Mouse (Mus musculus) midbrain, embryonic 11.5 days (tissue): Measurements from ENCODE around the gene Git2. TPM values are rescaled to one million over a fixed set of nuclear protein-coding genes. Genes with fewer than 3 reads are reported as not detected.

Experiments used
- ATAC-seq: fragments of 200-750 bp; cut with Nextera tagmentation; 2 replicates; pipeline ENCODE4 v1.8.0; 2017; ENCODE audit warnings: moderate TSS enrichment, moderate library complexity; ENCODE audit not compliant: low FRiP score
- DNase-seq: peaks from one replicate; pipeline ENCODE4 v3.0.0; 2015; ENCODE audit warnings: low spot score; ENCODE audit errors: missing footprints
- H3K27ac ChIP-seq: fragments of 300-500 bp; sonication (generic); 2 replicates; pipeline ENCODE4 v1.5.1; 2014; ENCODE audit warnings: low read depth, low read length
- H3K27me3 ChIP-seq: fragments of 300-500 bp; sonication (generic); 2 replicates; pipeline ENCODE4 v1.6.1; 2014; ENCODE audit warnings: mild to moderate bottlenecking, low read length, moderate library complexity, mixed read lengths; ENCODE audit not compliant: control insufficient read depth, insufficient read depth
- H3K36me3 ChIP-seq: fragments of 300-500 bp; sonication (generic); 2 replicates; pipeline ENCODE4 v1.6.1; 2014; ENCODE audit warnings: mild to moderate bottlenecking, low read length, moderate library complexity, mixed read lengths; ENCODE audit not compliant: control insufficient read depth, insufficient read depth
- H3K4me1 ChIP-seq: fragments of 300-500 bp; sonication (generic); 2 replicates; pipeline ENCODE4 v1.6.1; 2014; ENCODE audit warnings: low read length; ENCODE audit not compliant: control insufficient read depth, insufficient read depth
- H3K4me2 ChIP-seq: fragments of 300-500 bp; sonication (generic); 2 replicates; pipeline ENCODE4 v1.6.1; 2014; ENCODE audit warnings: mild to moderate bottlenecking, moderate library complexity
- H3K4me3 ChIP-seq: fragments of 300-500 bp; sonication (generic); 2 replicates; pipeline ENCODE4 v1.5.1; 2014; ENCODE audit warnings: low read depth, low read length
- H3K9ac ChIP-seq: fragments of 300-500 bp; sonication (generic); 2 replicates; pipeline ENCODE4 v1.6.1; 2014; ENCODE audit warnings: low read length
- H3K9me3 ChIP-seq: fragments of 300-500 bp; sonication (generic); 2 replicates; pipeline ENCODE4 v1.6.1; 2016; ENCODE audit warnings: low read length; ENCODE audit not compliant: control insufficient read depth
- WGBS: fragments of 180-500 bp; shearing (Covaris S2); extraction: QIAGEN DNeasy Blood & Tissue Kit; methylation state at CpG from one replicate; pipeline ENCODE4 v1.1.7; 2014; 5-methylcytosine and 5-hydroxymethylcytosine counted together
- polyA plus RNA-seq: library from polyadenylated mRNA; unstranded; fragments of >200 nt; fragmentation: Nextera tagmentation; extraction: Ambion mirVana; gene quantifications from 2 replicates; pipeline ENCODE4 v1.2.1, GENCODE M21; 2014

Git2 gene
- polyA plus RNA-seq, 1 experiment from 2014 or later, result 29.5 TPM

- H3K27me3 ChIP-seq, result no peaks in the 10 kb centered on the region
- H3K4me3 ChIP-seq, result peak overlapping the region; percentile 99
- no peaks in the 10 kb centered on the region for H3K9me3 ChIP-seq
- peak overlapping the region; percentile 91 for H3K4me2 ChIP-seq
- DNase-seq (peak; percentile 99), ATAC-seq (peak; percentile 85)
- under 1% methylated on average over 49 of the region's 52 CpGs for WGBS
- H3K4me1 ChIP-seq, result peaks cover 22% of the 10 kb centered on the region
- peak overlapping the region; percentile 42; the same call in 1 of the 2 replicates for H3K27ac ChIP-seq
- H3K36me3 ChIP-seq, result no peaks in the 10 kb centered on the region
- peak overlapping the region; percentile 91 for H3K9ac ChIP-seq
These were observed 2.1 kb downstream of the Git2 start for GRCm38 (mm10) chr5:114773211-114773710.

GRCm38 (mm10) chr5:114772456-114773203, 2.7 kb downstream of the Git2 start:
- peak; percentile 93 for DNase-seq
- Histone ChIP-seq H3K9ac (peak overlapping the region; percentile 79), H3K27ac (peak overlapping the region; percentile 21; the same call in 1 of the 2 replicates), H3K4me3 (peak overlapping the region; percentile 99), H3K4me2 (peak overlapping the region; percentile 91), H3K9me3 (no peaks in the 10 kb centered on the region), H3K27me3 (no peaks in the 10 kb centered on the region), H3K4me1 (peaks cover 22% of the 10 kb centered on the region), H3K36me3 (no peaks in the 10 kb centered on the region)
- 4% methylated on average over 34 of the region's 57 CpGs for WGBS
- ATAC-seq, result peak; percentile 59

- WGBS, result 85% methylated on average over 8 of the region's 8 CpGs
- no peak for ATAC-seq
- Histone ChIP-seq H3K4me1 (peaks cover 22% of the 10 kb centered on the region), H3K27ac (no peak overlapping the region), H3K27me3 (no peaks in the 10 kb centered on the region), H3K9me3 (no peaks in the 10 kb centered on the region), H3K36me3 (no peaks in the 10 kb centered on the region), H3K9ac (no peak overlapping the region), H3K4me2 (peak overlapping the region; percentile 91), H3K4me3 (no peak overlapping the region; the same call in 1 of the 2 replicates)
- no peak for DNase-seq
These were observed 3.5 kb downstream of the Git2 start for GRCm38 (mm10) chr5:114771796-114772195.

- no peak for ATAC-seq
- Histone ChIP-seq H3K4me2 (no peak overlapping the region), H3K27ac (no peak overlapping the region), H3K4me3 (no peak overlapping the region), H3K27me3 (no peaks in the 10 kb centered on the region), H3K4me1 (peaks cover 12% of the 10 kb centered on the region), H3K9me3 (no peaks in the 10 kb centered on the region), H3K36me3 (peaks cover 4% of the 10 kb centered on the region; the same call in 1 of the 2 replicates), H3K9ac (no peak overlapping the region)
- DNase-seq, result no peak
- WGBS, result 92% methylated on average over 8 of the region's 8 CpGs
These were observed 5.5 kb downstream of the Git2 start for GRCm38 (mm10) chr5:114769786-114770185.

GRCm38 (mm10) chr5:114767185-114767584, 8.1 kb downstream of the Git2 start:
- Histone ChIP-seq H3K27me3 (no peaks in the 10 kb centered on the region), H3K4me3 (no peak overlapping the region), H3K9me3 (no peaks in the 10 kb centered on the region), H3K4me1 (peaks cover 6% of the 10 kb centered on the region; the same call in 1 of the 2 replicates), H3K27ac (no peak overlapping the region), H3K9ac (no peak overlapping the region), H3K36me3 (peaks cover 4% of the 10 kb centered on the region; the same call in 1 of the 2 replicates), H3K4me2 (no peak overlapping the region)
- 89% methylated on average over 7 of the region's 7 CpGs for WGBS
- no peak for ATAC-seq
- DNase-seq, result no peak

GRCm38 (mm10) chr5:114766686-114767085, 8.6 kb downstream of the Git2 start:
- H3K9ac ChIP-seq, result no peak overlapping the region
- no peak overlapping the region for H3K4me2 ChIP-seq
- H3K27ac ChIP-seq, result no peak overlapping the region
- no peak overlapping the region for H3K4me3 ChIP-seq
- 90% methylated on average over 8 of the region's 8 CpGs for WGBS
- peaks cover 4% of the 10 kb centered on the region; the same call in 1 of the 2 replicates for H3K36me3 ChIP-seq
- ATAC-seq (no peak), DNase-seq (no peak)
- no peaks in the 10 kb centered on the region for H3K9me3 ChIP-seq
- H3K27me3 ChIP-seq, result no peaks in the 10 kb centered on the region
- peaks cover under 1% of the 10 kb centered on the region; the same call in 1 of the 2 replicates for H3K4me1 ChIP-seq

- WGBS, result 89% methylated on average over 18 of the region's 18 CpGs
- H3K27me3 ChIP-seq, result no peaks in the 10 kb centered on the region
- no peak overlapping the region for H3K4me2 ChIP-seq
- DNase-seq (no peak), ATAC-seq (no peak)
- no peak overlapping the region for H3K9ac ChIP-seq
- H3K27ac ChIP-seq, result no peak overlapping the region
- H3K4me3 ChIP-seq, result no peak overlapping the region
- peaks cover 6% of the 10 kb centered on the region for H3K36me3 ChIP-seq
- no peaks in the 10 kb centered on the region for H3K4me1 ChIP-seq
- H3K9me3 ChIP-seq, result no peaks in the 10 kb centered on the region
These were observed 10.2 kb downstream of the Git2 start for GRCm38 (mm10) chr5:114764812-114765735.

- H3K4me1 ChIP-seq, result no peaks in the 10 kb centered on the region
- no peaks in the 10 kb centered on the region for H3K27me3 ChIP-seq
- no peak overlapping the region for H3K9ac ChIP-seq
- no peaks in the 10 kb centered on the region for H3K9me3 ChIP-seq
- ATAC-seq (no peak), DNase-seq (no peak)
- H3K4me3 ChIP-seq, result no peak overlapping the region
- no peak overlapping the region for H3K27ac ChIP-seq
- H3K36me3 ChIP-seq, result peaks cover 10% of the 10 kb centered on the region
- 87% methylated on average over 8 of the region's 8 CpGs for WGBS
- H3K4me2 ChIP-seq, result no peak overlapping the region
These were observed 13.3 kb downstream of the Git2 start for GRCm38 (mm10) chr5:114761980-114762379.
